Mouse (Mus musculus) liver, adult 2 months (tissue): ENCODE data around the gene Ndrg2. TPM values are rescaled to one million over a fixed set of nuclear protein-coding genes. Genes with fewer than 3 reads are reported as not detected.

Source experiments
- DNase-seq: peaks from one replicate; pipeline ENCODE4 v3.0.0-alpha.2; 2011; ENCODE audit warnings: low read depth, low spot score; ENCODE audit errors: extremely low read depth
- H3K27ac ChIP-seq: fragments of 200-500 bp; replicated peaks from 2 replicates; pipeline ENCODE4 v1.5.1; 2012; ENCODE audit warnings: low read depth, mild to moderate bottlenecking, control low read depth, inconsistent platforms, low read length; ENCODE audit not compliant: insufficient read depth
- H3K27me3 ChIP-seq: fragments of 200-500 bp; 2 replicates; pipeline ENCODE4 v1.6.1; 2012; ENCODE audit warnings: mild to moderate bottlenecking, moderate library complexity, low read length, inconsistent platforms; ENCODE audit not compliant: control insufficient read depth, insufficient read depth
- H3K36me3 ChIP-seq: fragments of 200-500 bp; 2 replicates; pipeline ENCODE4 v1.6.1; 2012; ENCODE audit warnings: low read length, inconsistent platforms; ENCODE audit not compliant: control insufficient read depth, insufficient read depth
- H3K4me1 ChIP-seq: fragments of 200-500 bp; 2 replicates; pipeline ENCODE4 v1.6.1; 2011; ENCODE audit warnings: low read length; ENCODE audit not compliant: control insufficient read depth, insufficient read depth
- H3K4me3 ChIP-seq: fragments of 200-500 bp; 2 replicates; pipeline ENCODE4 v1.5.1; 2011; ENCODE audit warnings: low read depth, mild to moderate bottlenecking, control low read depth, low read length, moderate library complexity; ENCODE audit not compliant: insufficient read depth
- H3K79me2 ChIP-seq: fragments of 200-500 bp; 2 replicates; pipeline ENCODE4 v1.6.1; 2012; ENCODE audit warnings: inconsistent platforms, mild to moderate bottlenecking, low read length, moderate library complexity; ENCODE audit not compliant: control insufficient read depth, insufficient read depth
- H3K9ac ChIP-seq: fragments of 200-500 bp; 2 replicates; pipeline ENCODE4 v1.6.1; 2012; ENCODE audit warnings: low read depth, mild to moderate bottlenecking, control low read depth, inconsistent platforms, low read length
- CTCF ChIP-seq: fragments of 200-500 bp; IDR thresholded peaks from 2 replicates; pipeline ENCODE4 v1.5.1; 2011; ENCODE audit warnings: low read depth, low read length, control low read depth
- POLR2A ChIP-seq: fragments of 200-500 bp; IDR thresholded peaks from 2 replicates; pipeline ENCODE4 v1.6.1; 2011; ENCODE audit warnings: low read length, control low read depth; ENCODE audit not compliant: insufficient read depth; ENCODE audit errors: extremely low read depth
- WGBS: fragments of 180-500 bp; shearing (Covaris S2); methylation state at CpG from one replicate; pipeline ENCODE4 v1.1.7; 2018; 5-methylcytosine and 5-hydroxymethylcytosine counted together
- polyA plus RNA-seq: library from polyadenylated mRNA; depleted of rRNA; stranded (reverse); fragments of >200 nt; gene quantifications from 2 replicates; pipeline ENCODE4 v1.2.3, GENCODE M21; 2012
- total RNA-seq: library from RNA; depleted of rRNA; stranded (reverse); fragments of >200 nt; gene quantifications from 2 replicates; pipeline ENCODE4 v1.2.3, GENCODE M21; 2014

Ndrg2 gene
- total and polyA plus RNA-seq, 2 experiments, result 1,535 to 1,907 TPM

- Histone ChIP-seq H3K27ac (peak overlapping the region; percentile 66), H3K36me3 (peaks cover 36% of the 10 kb centered on the region), H3K79me2 (no peaks in the 10 kb centered on the region), H3K9ac (no peak overlapping the region; the same call in 1 of the 2 replicates), H3K4me1 (peaks cover 31% of the 10 kb centered on the region), H3K27me3 (no peaks in the 10 kb centered on the region), H3K4me3 (no peak overlapping the region)
- peak; percentile 95 for TF ChIP-seq CTCF
- no peak for TF ChIP-seq POLR2A
- peak; percentile 71 for DNase-seq
- WGBS, result 33% methylated on average over 9 of the region's 9 CpGs
Observed at GRCm38 (mm10) chr14:51902806-51903710, 10.9 kb downstream of the Ndrg2 start.

GRCm38 (mm10) chr14:51899351-51899750, 14.6 kb downstream of the Ndrg2 start:
- no peaks in the 10 kb centered on the region for H3K27me3 ChIP-seq
- no peak for TF ChIP-seq CTCF
- TF ChIP-seq POLR2A, result no peak
- no peak overlapping the region for H3K9ac ChIP-seq
- no peaks in the 10 kb centered on the region; the same call in 1 of the 2 replicates for H3K36me3 ChIP-seq
- no peak overlapping the region for H3K4me3 ChIP-seq
- no peaks in the 10 kb centered on the region for H3K79me2 ChIP-seq
- H3K4me1 ChIP-seq, result peaks cover 10% of the 10 kb centered on the region
- H3K27ac ChIP-seq, result peak overlapping the region; percentile 46; the same call in 1 of the 2 replicates
- peak; percentile 96 for DNase-seq
- 27% methylated on average over 1 of the region's 1 CpGs for WGBS

GRCm38 (mm10) chr14:51896539-51897170, 17.3 kb downstream of the Ndrg2 start:
- H3K27ac ChIP-seq, result no peak overlapping the region
- H3K27me3 ChIP-seq, result no peaks in the 10 kb centered on the region
- peaks cover 4% of the 10 kb centered on the region; the same call in 1 of the 2 replicates for H3K36me3 ChIP-seq
- H3K4me1 ChIP-seq, result peaks cover 10% of the 10 kb centered on the region
- no peak overlapping the region for H3K9ac ChIP-seq
- no peaks in the 10 kb centered on the region for H3K79me2 ChIP-seq
- no peak for DNase-seq
- H3K4me3 ChIP-seq, result no peak overlapping the region
- 65% methylated on average over 8 of the region's 8 CpGs for WGBS
- TF ChIP-seq POLR2A (no peak), CTCF (no peak)

- no peak for DNase-seq
- WGBS, result 89% methylated on average over 6 of the region's 6 CpGs
- no peak for TF ChIP-seq CTCF
- no peak for TF ChIP-seq POLR2A
- Histone ChIP-seq H3K79me2 (no peaks in the 10 kb centered on the region), H3K27me3 (no peaks in the 10 kb centered on the region), H3K27ac (no peak overlapping the region), H3K4me1 (peaks cover 10% of the 10 kb centered on the region), H3K36me3 (peaks cover 9% of the 10 kb centered on the region), H3K9ac (no peak overlapping the region), H3K4me3 (no peak overlapping the region)
Observed at GRCm38 (mm10) chr14:51896019-51896418, 17.9 kb downstream of the Ndrg2 start.

GRCm38 (mm10) chr14:51895071-51895470, 18.9 kb downstream of the Ndrg2 start:
- H3K27ac ChIP-seq, result no peak overlapping the region
- H3K4me1 ChIP-seq, result peaks cover 10% of the 10 kb centered on the region
- 93% methylated on average over 14 of the region's 14 CpGs for WGBS
- H3K4me3 ChIP-seq, result no peak overlapping the region
- no peaks in the 10 kb centered on the region for H3K27me3 ChIP-seq
- TF ChIP-seq POLR2A (no peak), CTCF (no peak)
- no peak for DNase-seq
- H3K79me2 ChIP-seq, result no peaks in the 10 kb centered on the region
- H3K9ac ChIP-seq, result no peak overlapping the region
- H3K36me3 ChIP-seq, result peaks cover 17% of the 10 kb centered on the region

- H3K27ac ChIP-seq, result no peak overlapping the region
- no peak for DNase-seq
- peaks cover 6% of the 10 kb centered on the region for H3K4me1 ChIP-seq
- peaks cover 28% of the 10 kb centered on the region for H3K36me3 ChIP-seq
- 82% methylated on average over 3 of the region's 3 CpGs for WGBS
- no peaks in the 10 kb centered on the region for H3K27me3 ChIP-seq
- TF ChIP-seq POLR2A (no peak), CTCF (no peak)
- H3K79me2 ChIP-seq, result no peaks in the 10 kb centered on the region
- no peak overlapping the region for H3K9ac ChIP-seq
- no peak overlapping the region for H3K4me3 ChIP-seq
Observed at GRCm38 (mm10) chr14:51893809-51894208, 20.1 kb downstream of the Ndrg2 start.
